Mouse (Mus musculus) hindbrain, embryonic 12.5 days (tissue): ENCODE results near the gene Col11a1. TPM values are rescaled to one million over a fixed set of nuclear protein-coding genes. Genes with fewer than 3 reads are reported as not detected.

ENCODE experiments used
- ATAC-seq: fragments of 200-750 bp; cut with Nextera tagmentation; 2 replicates; pipeline ENCODE4 v1.8.0; 2017; ENCODE audit warnings: moderate TSS enrichment; ENCODE audit not compliant: low FRiP score
- H3K27ac ChIP-seq: fragments of 300-500 bp; sonication (generic); 2 replicates; pipeline ENCODE4 v1.5.1; 2016; ENCODE audit warnings: mild to moderate bottlenecking
- H3K27me3 ChIP-seq: fragments of 300-500 bp; sonication (generic); 2 replicates; pipeline ENCODE4 v1.6.1; 2016; ENCODE audit warnings: mild to moderate bottlenecking
- H3K36me3 ChIP-seq: fragments of 300-500 bp; sonication (generic); 2 replicates; pipeline ENCODE4 v1.6.1; 2016; ENCODE audit warnings: mild to moderate bottlenecking
- H3K4me1 ChIP-seq: fragments of 300-500 bp; sonication (generic); 2 replicates; pipeline ENCODE4 v1.6.1; 2016
- H3K4me2 ChIP-seq: fragments of 300-500 bp; sonication (generic); replicated peaks from 2 replicates; pipeline ENCODE4 v1.6.1; 2016; ENCODE audit warnings: mild to moderate bottlenecking
- H3K4me3 ChIP-seq: fragments of 300-500 bp; sonication (generic); 2 replicates; pipeline ENCODE4 v1.5.1; 2016; ENCODE audit warnings: mild to moderate bottlenecking
- H3K9ac ChIP-seq: fragments of 300-500 bp; sonication (generic); 2 replicates; pipeline ENCODE4 v1.6.1; 2016; ENCODE audit warnings: mild to moderate bottlenecking, moderate library complexity
- H3K9me3 ChIP-seq: fragments of 300-500 bp; sonication (generic); replicated peaks from 2 replicates; pipeline ENCODE4 v1.6.1; 2016; ENCODE audit warnings: mild to moderate bottlenecking
- WGBS: fragments of 180-500 bp; shearing (Covaris S2); methylation state at CpG from one replicate; pipeline ENCODE4 v1.1.7; 2016; 5-methylcytosine and 5-hydroxymethylcytosine counted together
- polyA plus RNA-seq: library from polyadenylated mRNA; unstranded; fragments of >200 nt; fragmentation: Nextera tagmentation; extraction: Ambion mirVana; gene quantifications from 2 replicates; pipeline ENCODE4 v1.2.1, GENCODE M21; 2016

Gene Col11a1
- polyA plus RNA-seq, 1 experiment from 2014 or later, result 52.6 TPM

GRCm38 (mm10) chr3:114197964-114198750 is 167.8 kb downstream of the Col11a1 start:
- no peak overlapping the region for H3K9ac ChIP-seq
- no peak overlapping the region for H3K4me2 ChIP-seq
- H3K27ac ChIP-seq, result no peak overlapping the region
- no peaks in the 10 kb centered on the region for H3K27me3 ChIP-seq
- no peaks in the 10 kb centered on the region for H3K36me3 ChIP-seq
- no peaks in the 10 kb centered on the region for H3K4me1 ChIP-seq
- no peak for ATAC-seq
- H3K9me3 ChIP-seq, result no peaks in the 10 kb centered on the region
- H3K4me3 ChIP-seq, result no peak overlapping the region
- WGBS, result 90% methylated on average over 6 of the region's 6 CpGs

GRCm38 (mm10) chr3:114212255-114212654 is 181.9 kb downstream of the Col11a1 start:
- ATAC-seq, result no peak
- H3K4me3 ChIP-seq, result no peak overlapping the region
- peaks cover 6% of the 10 kb centered on the region; the same call in 1 of the 2 replicates for H3K36me3 ChIP-seq
- H3K4me1 ChIP-seq, result no peaks in the 10 kb centered on the region
- H3K4me2 ChIP-seq, result no peak overlapping the region
- H3K9ac ChIP-seq, result no peak overlapping the region
- no peaks in the 10 kb centered on the region for H3K27me3 ChIP-seq
- WGBS, result 86% methylated on average over 4 of the region's 4 CpGs
- no peaks in the 10 kb centered on the region for H3K9me3 ChIP-seq
- no peak overlapping the region for H3K27ac ChIP-seq

- H3K4me3 ChIP-seq, result no peak overlapping the region
- H3K36me3 ChIP-seq, result peaks cover 6% of the 10 kb centered on the region; the same call in 1 of the 2 replicates
- H3K9ac ChIP-seq, result no peak overlapping the region
- WGBS, result 87% methylated on average over 5 of the region's 5 CpGs
- H3K27me3 ChIP-seq, result no peaks in the 10 kb centered on the region
- H3K4me1 ChIP-seq, result no peaks in the 10 kb centered on the region
- H3K9me3 ChIP-seq, result no peaks in the 10 kb centered on the region
- H3K4me2 ChIP-seq, result no peak overlapping the region
- H3K27ac ChIP-seq, result no peak overlapping the region
- ATAC-seq, result no peak
Measured at GRCm38 (mm10) chr3:114216105-114216504, 185.8 kb downstream of the Col11a1 start.

GRCm38 (mm10) chr3:114229501-114229900 is 199.2 kb downstream of the Col11a1 start:
- 69% methylated on average over 1 of the region's 1 CpGs for WGBS
- H3K27ac ChIP-seq, result no peak overlapping the region

More at GRCm38 (mm10) chr3:114229501-114229900, 199.2 kb downstream of the Col11a1 start:
- H3K27me3 ChIP-seq, result no peaks in the 10 kb centered on the region
- no peaks in the 10 kb centered on the region for H3K9me3 ChIP-seq
- no peak overlapping the region for H3K4me3 ChIP-seq
- H3K4me1 ChIP-seq, result no peaks in the 10 kb centered on the region
- no peaks in the 10 kb centered on the region for H3K36me3 ChIP-seq
- H3K9ac ChIP-seq, result no peak overlapping the region
- no peak overlapping the region for H3K4me2 ChIP-seq
- no peak for ATAC-seq
